Mouse (Mus musculus) forelimb bud, embryonic 11.5 days (tissue): ENCODE measurements around the gene Fam24a.

Experiments used
- DNase-seq: peaks from one replicate; pipeline ENCODE4 v3.0.0-alpha.2; 2012; ENCODE audit warnings: low read depth, low spot score

Fam24a gene

GRCm38 (mm10) chr7:131333564-131333963 lies at the start of gene Fam24a:
TSS of gene Fam24a (plus strand) at chr7:131333864.
- DNase-seq = no peak

DNA sequence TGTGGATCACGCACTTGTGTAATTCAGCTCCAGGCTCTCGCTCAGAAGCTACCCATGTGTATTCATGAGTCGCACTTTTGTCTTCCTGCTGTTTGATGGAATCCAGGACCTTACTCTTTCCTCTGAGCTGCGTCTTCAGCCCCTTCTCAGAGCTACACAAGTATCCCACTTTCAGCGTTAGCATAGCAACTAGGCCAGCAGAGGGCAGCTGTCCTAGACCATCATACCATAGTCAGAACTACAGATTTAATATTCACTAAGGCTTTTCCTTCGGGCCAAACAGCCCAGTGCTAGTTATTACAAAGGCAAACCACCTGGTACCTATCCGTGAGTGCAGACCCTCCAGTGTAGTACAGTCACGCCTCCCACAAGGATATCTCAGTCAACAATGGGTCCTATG lies 36.5 kb upstream of the Fam24a start:
- no peak for DNase-seq

DNA sequence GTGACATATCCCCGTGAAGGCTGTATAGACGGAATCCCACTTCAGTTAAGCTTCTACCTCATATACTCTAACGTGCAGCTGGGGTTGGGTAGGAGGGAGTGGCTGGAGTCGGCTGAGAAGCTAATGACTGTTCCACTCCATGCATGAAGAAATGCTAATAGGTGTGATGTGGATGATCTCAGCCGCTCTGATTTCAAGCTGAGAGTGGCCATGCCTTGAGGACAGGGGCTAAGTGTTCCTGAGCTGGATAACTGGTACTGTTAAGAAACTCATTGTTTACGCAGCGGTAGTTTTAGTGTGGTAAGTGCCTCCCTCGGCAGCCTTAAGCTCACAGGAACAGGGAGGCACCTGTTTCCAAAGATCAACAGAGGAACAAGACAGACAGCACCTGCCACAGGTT lies 30.3 kb upstream of the Fam24a start:
- DNase-seq = no peak

DNA sequence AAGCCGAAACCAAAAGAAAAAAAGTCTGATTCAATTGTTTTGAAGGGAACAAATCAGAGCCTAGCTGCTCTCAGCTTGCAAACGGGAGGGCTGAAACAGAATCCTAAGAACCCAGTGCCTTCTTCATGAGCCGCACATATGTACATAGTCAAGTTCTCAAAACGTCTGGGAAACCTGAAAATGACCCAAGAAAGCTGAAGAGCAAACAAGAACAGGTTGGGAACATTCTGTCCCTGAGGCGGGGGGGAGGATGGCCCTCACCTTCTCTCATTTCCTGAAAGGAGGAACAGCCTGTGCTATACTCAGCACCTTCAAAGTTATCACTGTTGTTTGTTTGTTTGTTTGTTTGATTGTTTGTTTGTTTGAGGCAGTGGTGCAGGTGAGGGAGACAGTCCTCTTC lies 26.9 kb upstream of the Fam24a start:
- no peak for DNase-seq

GRCm38 (mm10) chr7:131314493-131314892 lies 19.2 kb upstream of the Fam24a start:
- DNase-seq = no peak

- peak; percentile 17 for DNase-seq
Observed at GRCm38 (mm10) chr7:131317587-131317986, 16.1 kb upstream of the Fam24a start.

- DNase-seq = no peak
Observed at GRCm38 (mm10) chr7:131318340-131318739, 15.3 kb upstream of the Fam24a start.

DNA sequence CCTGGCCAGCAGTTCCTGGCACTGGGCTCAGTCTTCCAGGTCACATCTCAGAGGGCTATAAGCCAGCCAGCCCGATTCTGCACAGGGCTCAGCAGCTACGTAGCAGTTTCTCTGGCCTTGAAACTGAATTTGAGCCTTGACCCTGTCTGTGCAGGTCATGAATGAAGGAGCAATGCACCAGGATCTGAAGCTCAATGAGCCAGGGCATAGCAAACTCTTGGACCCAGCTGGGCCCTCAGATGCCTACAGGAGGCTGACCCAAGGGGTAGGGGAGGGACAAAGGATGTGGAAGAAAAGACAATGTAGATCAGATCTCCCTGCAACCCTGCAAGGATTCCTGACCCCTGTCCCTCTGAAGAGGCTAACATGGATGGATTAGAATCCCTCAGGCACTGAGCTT lies 11.5 kb upstream of the Fam24a start, which contains the start of gene Cuzd1:
Gene Cuzd1 (minus strand): TSS at position 101 of the 400 bp plus-strand sequence.
- no peak for DNase-seq

DNA sequence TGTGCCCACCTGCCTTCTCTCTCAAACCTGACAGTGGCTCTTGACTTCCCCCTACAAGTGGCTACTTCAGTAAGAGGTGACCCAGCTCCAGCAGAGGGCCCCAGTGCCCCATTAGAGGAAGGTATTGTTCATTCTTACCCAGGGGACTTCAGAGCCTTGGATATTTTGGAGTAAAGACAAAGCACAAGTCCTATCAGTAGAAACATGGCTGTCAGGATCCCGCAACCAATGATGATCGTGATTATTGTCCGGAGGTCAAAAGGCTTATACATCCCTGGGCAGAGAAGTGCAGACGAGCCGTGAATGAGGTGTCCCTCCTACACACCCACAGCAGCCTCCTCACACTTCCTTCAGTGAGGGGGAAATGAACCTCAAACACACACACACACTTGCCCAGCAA lies 6.6 kb upstream of the Fam24a start:
- no peak for DNase-seq

DNA sequence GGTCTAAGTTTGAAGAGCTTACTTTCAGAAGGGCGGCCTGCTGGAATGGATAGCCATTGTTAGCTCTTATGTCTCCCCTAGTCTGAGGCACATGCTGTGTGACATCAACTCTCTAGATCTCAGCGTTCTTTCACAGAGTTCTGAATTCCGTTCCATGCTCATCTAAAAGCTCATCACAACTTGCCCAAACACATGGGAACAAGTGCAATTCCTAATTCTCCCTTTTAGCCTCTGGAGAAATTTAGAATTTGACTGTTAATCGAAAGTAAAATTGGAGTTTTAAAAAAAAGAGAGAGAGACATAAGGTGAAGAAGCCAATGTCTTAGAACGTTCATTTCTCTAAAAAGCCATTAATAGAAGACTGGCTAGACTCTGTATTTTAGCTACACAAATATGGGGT lies 4.2 kb upstream of the Fam24a start, which contains the start of gene Fam24b:
Gene Fam24b (minus strand): TSS at position 101 of the 400 bp plus-strand sequence.
- no peak for DNase-seq

- no peak for DNase-seq
Observed at GRCm38 (mm10) chr7:131331688-131332087, 2.0 kb upstream of the Fam24a start.

DNA sequence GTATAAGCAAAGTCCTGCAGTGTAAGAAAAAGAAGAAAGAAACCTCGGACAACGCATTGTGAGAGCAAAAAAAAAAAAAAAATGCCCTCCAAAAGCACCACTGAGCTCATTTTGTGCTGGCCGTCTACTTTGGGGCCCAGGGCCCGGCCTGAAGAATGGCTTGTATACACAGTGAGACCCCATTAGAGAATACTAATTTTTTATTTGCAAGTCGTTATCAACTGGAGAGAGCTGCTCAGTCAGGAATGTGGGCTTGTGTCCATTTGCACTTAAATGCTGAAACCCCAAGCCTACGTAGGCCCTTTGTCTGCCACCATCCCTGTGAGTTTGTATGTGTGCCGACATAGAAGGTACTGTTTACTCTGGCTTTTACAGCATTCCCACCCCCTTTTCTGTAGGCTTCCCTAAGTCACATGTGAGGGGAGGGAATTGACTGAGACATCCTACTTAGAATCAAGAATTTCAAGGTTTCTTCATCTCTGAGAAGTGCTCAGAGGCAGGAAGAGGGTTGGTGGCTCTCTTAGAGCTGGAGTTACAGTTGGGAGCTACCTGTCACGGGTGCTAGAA lies 3.9 kb downstream of the Fam24a start:
- DNase-seq = no peak

GRCm38 (mm10) chr7:131345856-131346541 lies 12.3 kb downstream of the Fam24a start:
- no peak for DNase-seq

DNA sequence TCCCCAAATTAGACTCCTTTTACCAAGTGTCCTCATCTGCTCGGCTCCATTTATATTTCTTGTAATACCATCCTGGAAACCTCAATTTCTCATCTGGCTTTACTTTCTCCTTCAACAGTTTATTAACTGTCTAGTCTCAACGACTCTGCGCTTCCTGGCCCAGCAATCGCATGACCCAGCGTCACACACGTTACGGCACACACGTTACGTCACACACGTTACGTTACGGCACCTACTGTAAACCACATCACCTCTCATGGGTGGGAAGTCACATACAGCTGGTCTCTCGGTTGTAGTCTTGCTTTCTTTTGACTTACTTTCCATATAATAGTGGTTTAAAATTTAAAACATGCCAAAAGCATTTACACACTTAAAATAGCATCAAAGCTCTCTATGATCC lies 22.4 kb downstream of the Fam24a start:
- DNase-seq = no peak

DNA sequence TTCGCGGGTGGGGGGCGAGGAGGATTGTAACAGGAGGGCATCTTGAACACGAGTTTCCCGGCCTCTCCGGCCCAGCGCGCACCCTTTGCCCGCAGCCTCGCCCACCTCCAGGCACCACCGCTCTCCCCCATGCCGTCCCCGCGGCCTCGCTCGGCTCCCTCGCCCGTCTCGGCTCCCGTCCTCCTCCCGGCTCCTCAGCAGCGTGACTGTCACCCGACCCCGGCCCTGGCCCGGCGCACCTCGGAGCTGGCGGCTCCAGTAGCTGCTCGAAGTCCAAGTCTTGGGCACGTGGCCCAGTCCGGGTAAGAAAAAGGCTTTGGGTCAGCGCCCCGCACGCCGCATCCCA lies 28.6 kb downstream of the Fam24a start:
- no peak for DNase-seq

GRCm38 (mm10) chr7:131362615-131363300 lies 29.1 kb downstream of the Fam24a start, which contains the start of gene 2310057M21Rik:
TSS of gene 2310057M21Rik (minus strand) at chr7:131362759.
- DNase-seq = peak; percentile 99

- no peak for DNase-seq
Observed at GRCm38 (mm10) chr7:131364131-131364530, 30.5 kb downstream of the Fam24a start.

DNA sequence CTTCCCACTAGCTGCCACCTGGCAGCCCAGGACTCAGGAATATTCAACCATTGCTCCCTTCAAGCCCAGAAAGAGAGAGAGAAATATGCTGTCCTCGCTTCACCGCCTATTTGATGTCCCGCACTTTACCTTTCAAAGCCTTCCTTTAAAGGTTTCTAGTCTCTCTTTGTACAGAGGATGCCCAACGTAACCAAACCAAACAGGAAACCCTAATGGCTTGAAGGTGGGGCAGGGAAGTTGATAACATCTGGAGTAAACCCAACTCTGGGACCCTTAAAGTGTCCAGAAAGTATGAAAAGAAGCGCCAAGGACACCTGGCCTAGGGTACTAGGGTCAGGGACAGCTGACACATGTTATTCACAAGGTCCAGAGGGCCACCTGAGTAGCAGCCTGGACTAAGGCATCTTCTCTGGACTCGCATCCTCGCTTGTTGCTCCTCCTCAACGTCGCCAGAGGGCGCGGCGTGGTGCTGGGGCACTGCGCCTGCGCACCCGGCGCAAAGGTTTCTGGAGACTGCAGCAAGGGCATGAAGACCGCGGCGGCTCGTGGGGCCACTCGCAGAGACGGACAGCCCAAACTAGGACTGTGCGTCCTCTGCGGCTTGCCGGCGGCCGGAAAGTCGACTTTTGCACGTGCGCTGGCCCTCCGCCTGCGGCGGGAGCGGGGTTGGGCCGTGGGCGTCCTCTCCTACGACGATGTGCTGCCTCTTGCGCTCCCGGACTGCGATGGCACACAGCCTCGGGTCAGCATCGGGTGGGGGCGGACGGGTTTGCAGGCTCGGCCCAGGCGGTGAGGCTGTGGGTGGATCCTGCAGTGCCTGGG lies 37.2 kb downstream of the Fam24a start, which contains the start of gene Pstk:
Gene Pstk (plus strand): TSS at position 494 of the 822 bp plus-strand sequence.
- DNase-seq = peak; percentile 94

GRCm38 (mm10) chr7:131371470-131371860 lies 37.8 kb downstream of the Fam24a start:
- DNase-seq = no peak

GRCm38 (mm10) chr7:131371880-131372651 lies 38.4 kb downstream of the Fam24a start:
- DNase-seq = peak; percentile 10
